Mouse (Mus musculus) ES-E14 (cell line): ENCODE measurements at regions not wholly inside any gene's neighbourhood (a gene's known extent, or its start where the extent isn't known, plus 50 kb on each side); places are given as distances from the start of the nearest gene placed in this dataset.

Source experiments
- DNase-seq: peaks from one replicate; pipeline ENCODE4 v3.0.0-alpha.2; 2013; ENCODE audit warnings: low read depth, low spot score
- H3K27ac ChIP-seq: 2 replicates; pipeline ENCODE4 v1.5.1; 2012; ENCODE audit warnings: low read depth, mild to moderate bottlenecking, low read length, moderate library complexity, mixed read lengths; ENCODE audit not compliant: poor library complexity, insufficient read depth, severe bottlenecking
- H3K36me3 ChIP-seq: 2 replicates; pipeline ENCODE4 v1.6.1; 2012; ENCODE audit warnings: mild to moderate bottlenecking, low read length, moderate library complexity, mixed read lengths; ENCODE audit not compliant: control insufficient read depth, poor library complexity, insufficient read depth, severe bottlenecking
- H3K4me1 ChIP-seq, 2 experiments: fragments of 150-350 bp in 1 of 2; sonication (generic) in 1 of 2; 2 replicates each; pipeline ENCODE4 v1.6.1; 2012; ENCODE audit warnings: low read length in 2 of 2, mild to moderate bottlenecking in 1 of 2, mixed read lengths in 1 of 2; ENCODE audit not compliant: control insufficient read depth in 2 of 2, insufficient read depth in 2 of 2, poor library complexity in 1 of 2
- H3K4me3 ChIP-seq, 2 experiments: fragments of 150-350 bp in 1 of 2; sonication (generic) in 1 of 2; 2 replicates each; pipeline ENCODE4 v1.5.1; 2012; ENCODE audit warnings: low read length in 2 of 2, low read depth in 1 of 2, mild to moderate bottlenecking in 1 of 2, mixed read lengths in 1 of 2; ENCODE audit not compliant: insufficient read depth in 1 of 2, poor library complexity in 1 of 2, severe bottlenecking in 1 of 2
- H3K9ac ChIP-seq: 2 replicates; pipeline ENCODE4 v1.6.1; 2012; ENCODE audit warnings: low read depth, mild to moderate bottlenecking, low read length, mixed read lengths; ENCODE audit not compliant: poor library complexity, insufficient read depth, severe bottlenecking
- H3K9me3 ChIP-seq: fragments of 150-350 bp; sonication (generic); 2 replicates; pipeline ENCODE4 v1.6.1; 2012; ENCODE audit warnings: low read depth, mild to moderate bottlenecking, low read length; ENCODE audit not compliant: control insufficient read depth, insufficient read depth
- CHD2 ChIP-seq: IDR thresholded peaks from 2 replicates; pipeline ENCODE4 v1.6.1; 2014; ENCODE audit warnings: mild to moderate bottlenecking, low read depth, low read length, inconsistent platforms
- HCFC1 ChIP-seq: IDR thresholded peaks from 2 replicates; pipeline ENCODE4 v1.6.1; 2012; ENCODE audit warnings: low read length, inconsistent platforms, borderline replicate concordance; ENCODE audit not compliant: insufficient read depth
- MAFK ChIP-seq: IDR thresholded peaks from 2 replicates; pipeline ENCODE4 v1.6.1; 2014; ENCODE audit warnings: mild to moderate bottlenecking, low read depth, low read length, inconsistent platforms; ENCODE audit not compliant: insufficient read depth
- ZC3H11A ChIP-seq: IDR thresholded peaks from 2 replicates; pipeline ENCODE4 v1.6.1; 2012; ENCODE audit warnings: low read depth, mild to moderate bottlenecking, inconsistent platforms, low read length, borderline replicate concordance
- ZNF384 ChIP-seq: IDR thresholded peaks from 2 replicates; pipeline ENCODE4 v1.6.1; 2012; ENCODE audit warnings: low read depth, low read length, inconsistent platforms
- in situ Hi-C, 2 experiments: fragments of 600-800 bp; cut with MboI; formaldehyde crosslinking; loops; one replicate each; pipeline ENCODE4 v1.15.1; 2025; ENCODE audit warnings: low sequenced_read_pairs in 2 of 2, inconsistent platforms in 1 of 2; ENCODE audit not compliant: unreplicated experiment in 2 of 2

DNA sequence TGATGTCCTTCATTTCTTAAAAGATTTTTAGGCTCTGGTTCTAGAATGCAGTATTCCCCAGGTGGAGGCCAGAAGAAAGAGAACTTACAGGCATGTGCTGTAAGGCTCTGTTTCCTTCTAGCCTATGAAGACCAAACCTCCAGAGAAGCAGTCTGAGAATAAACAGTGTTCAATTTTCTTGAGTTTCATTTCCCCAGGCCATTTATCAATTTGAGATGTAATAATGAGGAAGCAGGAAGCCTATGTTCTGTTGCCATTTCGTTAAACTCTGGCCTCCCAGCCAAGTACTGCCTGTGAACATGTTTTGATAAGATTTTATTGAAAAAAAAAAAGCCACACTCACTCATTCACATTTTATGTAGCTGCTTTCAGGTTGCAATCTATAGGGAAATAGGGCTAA, 347.7 kb upstream of the Agtr1b start:
- no peaks in the 10 kb centered on the region for H3K36me3 ChIP-seq
- H3K4me1 ChIP-seq: no peaks in the 10 kb centered on the region
- in situ Hi-C loops: no loop called here
- H3K27ac ChIP-seq: no peak overlapping the region
- no peak overlapping the region for H3K9ac ChIP-seq
- no peak overlapping the region for H3K4me3 ChIP-seq
- DNase-seq: no peak
- H3K9me3 ChIP-seq: no peaks in the 10 kb centered on the region
- no peak for TF ChIP-seq ZNF384
- TF ChIP-seq ZC3H11A: no peak
- no peak for TF ChIP-seq CHD2
- no peak for TF ChIP-seq MAFK
- TF ChIP-seq HCFC1: no peak

GRCm38 (mm10) chr3:20709661-20710060, 342.7 kb upstream of the Agtr1b start:
- no peaks in the 10 kb centered on the region for H3K4me1 ChIP-seq
- in situ Hi-C loops: no loop called here
- H3K9ac ChIP-seq: no peak overlapping the region
- H3K4me3 ChIP-seq: no peak overlapping the region
- H3K27ac ChIP-seq: no peak overlapping the region
- no peaks in the 10 kb centered on the region for H3K9me3 ChIP-seq
- DNase-seq: no peak
- no peak for TF ChIP-seq MAFK
- TF ChIP-seq HCFC1: no peak
- no peak for TF ChIP-seq ZC3H11A
- no peak for TF ChIP-seq CHD2
- no peak for TF ChIP-seq ZNF384
- H3K36me3 ChIP-seq: no peaks in the 10 kb centered on the region

GRCm38 (mm10) chr3:20695322-20695859, 328.4 kb upstream of the Agtr1b start:
- TF ChIP-seq MAFK: no peak
- no peak for TF ChIP-seq HCFC1
- no peak for TF ChIP-seq CHD2
- no peak for TF ChIP-seq ZNF384
- TF ChIP-seq ZC3H11A: no peak
- no peaks in the 10 kb centered on the region for H3K36me3 ChIP-seq
- H3K9me3 ChIP-seq: peaks cover 6% of the 10 kb centered on the region
- in situ Hi-C loops: no loop called here
- no peak overlapping the region for H3K27ac ChIP-seq
- DNase-seq: no peak
- no peaks in the 10 kb centered on the region for H3K4me1 ChIP-seq
- no peak overlapping the region for H3K9ac ChIP-seq
- no peak overlapping the region for H3K4me3 ChIP-seq

DNA sequence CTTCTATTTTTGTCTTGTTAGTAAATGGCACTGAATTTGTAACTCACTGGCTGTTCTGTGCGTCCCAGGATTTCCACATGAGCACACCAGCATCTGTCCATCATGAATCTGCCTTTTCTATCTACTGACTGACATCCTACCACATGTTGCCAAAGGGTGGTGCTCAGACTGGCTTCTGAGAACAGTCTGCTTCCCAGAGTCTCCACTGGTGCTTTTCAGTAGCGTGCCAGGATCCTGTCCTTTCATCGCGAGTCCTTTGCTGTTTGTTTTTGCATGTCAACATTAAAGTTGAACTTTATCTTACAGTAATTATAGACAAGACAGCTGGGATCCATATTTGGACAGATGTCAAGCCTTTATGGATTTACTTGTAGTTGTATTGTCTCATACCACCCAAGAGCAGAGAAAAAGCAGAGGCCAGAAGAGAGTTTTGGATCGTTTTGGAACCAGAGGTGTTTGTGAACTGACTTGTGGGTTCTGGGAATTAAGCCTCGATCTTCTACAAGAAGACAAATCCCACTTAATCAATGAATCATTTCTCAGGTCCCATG, 314.0 kb upstream of the Agtr1b start:
- TF ChIP-seq ZNF384: no peak
- peaks cover 4% of the 10 kb centered on the region for H3K9me3 ChIP-seq
- DNase-seq: no peak
- H3K4me3 ChIP-seq: no peak overlapping the region
- in situ Hi-C loops: no loop called here
- no peak overlapping the region for H3K9ac ChIP-seq
- H3K36me3 ChIP-seq: no peaks in the 10 kb centered on the region
- H3K27ac ChIP-seq: no peak overlapping the region
- no peaks in the 10 kb centered on the region for H3K4me1 ChIP-seq

DNA sequence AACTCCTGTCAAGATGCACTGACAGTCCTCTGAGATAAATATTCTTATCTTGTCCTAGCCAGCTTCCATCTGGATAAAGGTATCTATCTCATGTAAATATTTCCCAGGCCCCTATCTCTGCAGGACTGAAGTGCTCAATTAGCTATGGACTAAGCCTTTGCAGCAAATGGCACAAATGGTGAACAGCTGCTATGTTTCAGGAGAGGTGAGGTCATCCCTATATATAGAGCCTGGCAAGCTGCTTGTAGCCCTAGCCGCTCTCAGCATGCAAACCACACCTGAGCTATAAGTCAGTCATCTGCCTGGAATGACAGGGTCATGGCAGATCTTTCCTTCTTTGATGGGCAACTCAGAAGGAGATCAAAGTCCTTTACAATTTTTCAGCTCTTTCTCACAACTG, 294.9 kb upstream of the Agtr1b start:
- DNase-seq: no peak
- no peaks in the 10 kb centered on the region for H3K9me3 ChIP-seq
- in situ Hi-C loops: no loop called here

More for the DNA sequence above, 294.9 kb upstream of the Agtr1b start:
- no peaks in the 10 kb centered on the region for H3K4me1 ChIP-seq
- no peak overlapping the region for H3K9ac ChIP-seq
- H3K4me3 ChIP-seq: no peak overlapping the region
- H3K27ac ChIP-seq: no peak overlapping the region
- no peaks in the 10 kb centered on the region for H3K36me3 ChIP-seq
- no peak for TF ChIP-seq HCFC1
- TF ChIP-seq CHD2: no peak
- TF ChIP-seq ZNF384: no peak
- TF ChIP-seq ZC3H11A: no peak
- no peak for TF ChIP-seq MAFK
